ENCODE assay signal across 9 mouse cellular contexts in genomic region chr7:105411874-105412632, GRCm38 (mm10). TPM values are rescaled to one million over a fixed set of nuclear protein-coding genes. Genes with fewer than 3 reads are reported as not detected.
A peak's percentile ranks its signal among the peaks of the same experiment; 100 is the strongest.
DNase-seq lines count a peak whose midpoint lies in the region; ATAC-seq and TF ChIP-seq lines count a peak whose summit lies in the region.
"Not testable (repeated sequence)": the region's sequence is repeated elsewhere in the genome, so short reads cannot be mapped to it uniquely, and the experiment has no call there.
"Had no signal": no experiment of that assay in that cellular context is flagged by ENCODE, and none has a peak within 500 bp of the region (broad histone marks: within the 10 kb centered on the region; RNA-seq: fewer than 3 reads in every experiment).

No protein-coding gene starts in this region.

- not testable (repeated sequence) for H3K4me2 ChIP-seq in intestine, embryonic 16.5 days (ENCODE audit: low read depth, low read length); midbrain, embryonic 12.5 days (replicated peaks)

- 54% methylated on average over 8 of the region's 8 CpGs for WGBS in intestine, embryonic 16.5 days
- WGBS in midbrain, embryonic 12.5 days, result 63% methylated on average over 8 of the region's 8 CpGs
- whole genome bisulfite sequencing in small intestine, adult 2 months, result 50% methylated on average over 8 of the region's 8 CpGs

- DNase-seq in 416B (ENCODE audit: low read depth), result peak; percentile 48
- peak; percentile 83 for DNase-seq in adrenal gland, postnatal 14 days
- DNase-seq in embryo, embryonic 11.5 days (ENCODE audit: low read depth, low spot score), result peak; percentile 55
- DNase-seq in gastrocnemius, postnatal 36 days, result peak; percentile 70 to 76
- peak; percentile 71 to 77 for DNase-seq in left cerebral cortex, postnatal 10 days (ENCODE audit: extremely low spot score in 1 of 2, low spot score in 2 of 2)

- H3K36me3 ChIP-seq in intestine, embryonic 16.5 days (ENCODE audit: control insufficient read depth, insufficient read depth, low read length); midbrain, embryonic 12.5 days; small intestine, adult 2 months (ENCODE audit: control insufficient read depth, insufficient read depth, low read length): not testable (repeated sequence)

- intact Hi-C loops in gastrocnemius, postnatal 36 days (cut with DNase I), result loop anchor here (2.0 kb wide), 2 partner anchors 67 to 103 kb away; no protein-coding TSS in a partner anchor
- intact Hi-C loops in left cerebral cortex, postnatal 10 days (cut with DNase I), result loop anchor here (2.0 to 5.0 kb wide), 2 partner anchors 65 to 105 kb away; no protein-coding TSS in a partner anchor

- not testable (repeated sequence) for H3K27me3 ChIP-seq in intestine, embryonic 16.5 days (replicated peaks; ENCODE audit: control insufficient read depth, insufficient read depth, low read length); midbrain, embryonic 12.5 days; small intestine, adult 2 months (ENCODE audit: control insufficient read depth, insufficient read depth, low read length)

- 0 out of 2 replicates have a peak, but pooled peaks have one; percentile 56 for ATAC-seq in intestine, embryonic 16.5 days
- ATAC-seq in midbrain, embryonic 12.5 days (ENCODE audit: low FRiP score, low read depth), result peak; percentile 55; the same call in 1 of the 2 replicates

- not testable (repeated sequence) for H3K9ac ChIP-seq in intestine, embryonic 16.5 days (ENCODE audit: low read depth, low read length); midbrain, embryonic 12.5 days (replicated peaks)

- not testable (repeated sequence) for H3K27ac ChIP-seq in intestine, embryonic 16.5 days (ENCODE audit: low read length); midbrain, embryonic 12.5 days (replicated peaks); small intestine, adult 2 months (ENCODE audit: insufficient read depth, low read depth, low read length)

- H3K9me3 ChIP-seq in intestine, embryonic 16.5 days (ENCODE audit: control insufficient read depth, low read length); midbrain, embryonic 12.5 days: not testable (repeated sequence)

- H3K4me3 ChIP-seq in intestine, embryonic 16.5 days (ENCODE audit: low read length); midbrain, embryonic 12.5 days; small intestine, adult 2 months (ENCODE audit: low read depth, low read length): not testable (repeated sequence)

- TF ChIP-seq CTCF in small intestine, adult 2 months (IDR thresholded peaks at IDR 0.05; ENCODE audit: extremely low read depth, insufficient read length, insufficient replicate concordance, low read depth, low read length), result peak; percentile 95; the same call in 1 of the 2 replicates

- not testable (repeated sequence) for TF ChIP-seq POLR2A in small intestine, adult 2 months (IDR thresholded peaks at IDR 0.05; ENCODE audit: low read depth, low read length)

- H3K4me1 ChIP-seq in intestine, embryonic 16.5 days (ENCODE audit: control insufficient read depth, insufficient read depth, low read length); midbrain, embryonic 12.5 days; small intestine, adult 2 months (ENCODE audit: control insufficient read depth, insufficient read depth, insufficient read length, low read length): not testable (repeated sequence)

RNA-seq across cellular contexts. Expression of gene Cnga4, which starts 7.7 kb away (rescaled TPM):
- not detected in 2 replicates for total RNA-seq in adrenal gland, postnatal 14 days (2021)
- not detected for total RNA-seq in gastrocnemius, postnatal 36 days (2021)
- 0.06 TPM in 1 of 2 replicates, not detected in the other for polyA plus RNA-seq in intestine, embryonic 16.5 days (2015; fragmentation: Nextera tagmentation; extraction: Ambion mirVana)
- total RNA-seq in left cerebral cortex, postnatal 10 days (2021), result under 1 TPM; 0.36 to 0.43 TPM
- polyA plus RNA-seq in midbrain, embryonic 12.5 days (2016; fragmentation: Nextera tagmentation; extraction: Ambion mirVana), result 0.17 TPM in 1 of 2 replicates, not detected in the other
- 0.10 TPM in 1 of 2 replicates, not detected in the other for polyA plus RNA-seq in small intestine, adult 2 months (2012; rRNA removed)

RNA-seq across cellular contexts. Expression of gene Fam160a2, which starts 12.2 kb away (rescaled TPM):
- total RNA-seq in adrenal gland, postnatal 14 days (2021), result 23.5 and 26.0 TPM in 2 replicates
- total RNA-seq in gastrocnemius, postnatal 36 days (2021), result 10 to 100 TPM; 11.0 to 12.2 TPM
- 44.2 and 44.9 TPM in 2 replicates for polyA plus RNA-seq in intestine, embryonic 16.5 days (2015; fragmentation: Nextera tagmentation; extraction: Ambion mirVana)
- 10 to 100 TPM; 67.7 to 71.4 TPM for total RNA-seq in left cerebral cortex, postnatal 10 days (2021)
- polyA plus RNA-seq in midbrain, embryonic 12.5 days (2016; fragmentation: Nextera tagmentation; extraction: Ambion mirVana), result 41.8 and 46.2 TPM in 2 replicates
- polyA plus RNA-seq in small intestine, adult 2 months (2012; rRNA removed), result 48.0 and 102 TPM in 2 replicates

RNA-seq across cellular contexts. Expression of gene Cckbr, which starts 13.5 kb away (rescaled TPM):
- not detected in 2 replicates for total RNA-seq in adrenal gland, postnatal 14 days (2021)
- total RNA-seq in gastrocnemius, postnatal 36 days (2021), result not detected
- polyA plus RNA-seq in intestine, embryonic 16.5 days (2015; fragmentation: Nextera tagmentation; extraction: Ambion mirVana), result 0.10 and 0.13 TPM in 2 replicates
- 10 to 100 TPM; 28.8 to 35.4 TPM for total RNA-seq in left cerebral cortex, postnatal 10 days (2021)
- polyA plus RNA-seq in midbrain, embryonic 12.5 days (2016; fragmentation: Nextera tagmentation; extraction: Ambion mirVana), result 0.17 and 0.29 TPM in 2 replicates
- 0.04 and 0.34 TPM in 2 replicates for polyA plus RNA-seq in small intestine, adult 2 months (2012; rRNA removed)
- polyA plus RNA-seq: limb, embryonic 15.5 days had no signal

RNA-seq across cellular contexts. Expression of gene Gm5901, which starts 37.2 kb away (rescaled TPM):
- not detected in 2 replicates for total RNA-seq in adrenal gland, postnatal 14 days (2021)
- not detected for total RNA-seq in gastrocnemius, postnatal 36 days (2021)
- polyA plus RNA-seq in intestine, embryonic 16.5 days (2015; fragmentation: Nextera tagmentation; extraction: Ambion mirVana), result not detected in 2 replicates
- total RNA-seq in left cerebral cortex, postnatal 10 days (2021), result not detected
- polyA plus RNA-seq in midbrain, embryonic 12.5 days (2016; fragmentation: Nextera tagmentation; extraction: Ambion mirVana), result not detected in 2 replicates
- polyA plus RNA-seq in small intestine, adult 2 months (2012; rRNA removed), result not detected in 2 replicates
- polyA plus RNA-seq: limb, embryonic 15.5 days had no signal

RNA-seq across cellular contexts. Expression of gene Olfr692, which starts 44.0 kb away (rescaled TPM):
- not detected in 2 replicates for total RNA-seq in adrenal gland, postnatal 14 days (2021)
- total RNA-seq in gastrocnemius, postnatal 36 days (2021), result not detected
- polyA plus RNA-seq in intestine, embryonic 16.5 days (2015; fragmentation: Nextera tagmentation; extraction: Ambion mirVana), result not detected in 2 replicates
- not detected for total RNA-seq in left cerebral cortex, postnatal 10 days (2021)
- not detected in 2 replicates for polyA plus RNA-seq in midbrain, embryonic 12.5 days (2016; fragmentation: Nextera tagmentation; extraction: Ambion mirVana)
- not detected in 2 replicates for polyA plus RNA-seq in small intestine, adult 2 months (2012; rRNA removed)
- polyA plus RNA-seq: limb, embryonic 15.5 days had no signal

Comparison
In these comparisons a context has a peak if more than half of its experiments do, and no peak if none do; other contexts are left out.
1. RNA of gene Cckbr, which starts 13.5 kb away (total RNA-seq): 28.8 to 35.4 TPM in left cerebral cortex, postnatal 10 days; not detected in adrenal gland, postnatal 14 days and not detected in gastrocnemius, postnatal 36 days; every median in the first group is over 10 times any median in the second.
2. Peak in every context shown above with its lines, with median percentiles within 50 percentile points of each other: DNase-seq.